Mouse (Mus musculus) lung, adult 2 months (tissue): Measurements from ENCODE around the gene Rad51ap1.

Experiments used
- CTCF ChIP-seq: fragments of 200-500 bp; IDR thresholded peaks from 2 replicates; pipeline ENCODE4 v1.5.1; 2011; ENCODE audit warnings: mild to moderate bottlenecking, low read length, control low read depth; ENCODE audit not compliant: insufficient read depth
- POLR2A ChIP-seq: fragments of 200-500 bp; IDR thresholded peaks from 2 replicates; pipeline ENCODE4 v1.6.1; 2011; ENCODE audit warnings: low read depth, mild to moderate bottlenecking, control low read depth, low read length, borderline replicate concordance; ENCODE audit errors: extremely low read depth

GRCm38 (mm10) chr6:126962709-126963108 is 23.3 kb upstream of the Rad51ap1 start:
- TF ChIP-seq POLR2A, result no peak
- no peak for TF ChIP-seq CTCF
